Mouse (Mus musculus) cerebellum, adult 9-10 months (tissue): ENCODE data around the gene Bcas3.
A peak's percentile ranks its signal among the peaks of the same experiment; 100 is the strongest.

Experiments used
- DNase-seq: peaks from one replicate; pipeline ENCODE4 v3.0.0; 2022

Gene Bcas3

GRCm38 (mm10) chr11:85352539-85353380, at the start of gene Bcas3:
Bcas3 (plus strand) TSS chr11:85353167.
- peak; percentile 99 for DNase-seq

GRCm38 (mm10) chr11:85306577-85307260, 46.2 kb upstream of the Bcas3 start:
- no peak for DNase-seq

GRCm38 (mm10) chr11:85308799-85309198, 44.2 kb upstream of the Bcas3 start:
- DNase-seq: peak; percentile 63

- no peak for DNase-seq
Observed at GRCm38 (mm10) chr11:85310407-85310712, 42.6 kb upstream of the Bcas3 start.

GRCm38 (mm10) chr11:85310713-85311574, 42.0 kb upstream of the Bcas3 start, which contains the start of gene Ppm1d:
Ppm1d (plus strand) TSS chr11:85311244.
- DNase-seq: peak; percentile 99

- peak; percentile 81 for DNase-seq
Observed at GRCm38 (mm10) chr11:85311645-85312490, 41.1 kb upstream of the Bcas3 start.

GRCm38 (mm10) chr11:85312818-85313217, 40.1 kb upstream of the Bcas3 start:
- DNase-seq: peak; percentile 95

- DNase-seq: peak; percentile 51
Observed at GRCm38 (mm10) chr11:85313361-85313760, 39.6 kb upstream of the Bcas3 start.

GRCm38 (mm10) chr11:85323567-85324330, 29.2 kb upstream of the Bcas3 start:
- no peak for DNase-seq

- peak; percentile 75 for DNase-seq
Observed at GRCm38 (mm10) chr11:85328717-85329116, 24.2 kb upstream of the Bcas3 start.

GRCm38 (mm10) chr11:85329167-85329894, 23.6 kb upstream of the Bcas3 start:
- DNase-seq: peak; percentile 97

- DNase-seq: peak; percentile 61
Observed at GRCm38 (mm10) chr11:85334778-85335177, 18.2 kb upstream of the Bcas3 start.

GRCm38 (mm10) chr11:85339173-85339831, 13.7 kb upstream of the Bcas3 start:
- DNase-seq: no peak

- DNase-seq: no peak
Observed at GRCm38 (mm10) chr11:85340070-85340616, 12.8 kb upstream of the Bcas3 start.

GRCm38 (mm10) chr11:85353819-85354218, 852 bp downstream of the Bcas3 start:
- DNase-seq: no peak

- no peak for DNase-seq
Observed at GRCm38 (mm10) chr11:85359641-85360040, 6.7 kb downstream of the Bcas3 start.

- DNase-seq: no peak
Observed at GRCm38 (mm10) chr11:85361621-85362020, 8.7 kb downstream of the Bcas3 start.

- no peak for DNase-seq
Observed at GRCm38 (mm10) chr11:85366168-85366567, 13.2 kb downstream of the Bcas3 start.

GRCm38 (mm10) chr11:85367823-85368222, 14.9 kb downstream of the Bcas3 start:
- DNase-seq: no peak

GRCm38 (mm10) chr11:85379091-85379490, 26.1 kb downstream of the Bcas3 start:
- no peak for DNase-seq
